Mouse (Mus musculus): ENCODE measurements around the gene Abca12.

DNA sequence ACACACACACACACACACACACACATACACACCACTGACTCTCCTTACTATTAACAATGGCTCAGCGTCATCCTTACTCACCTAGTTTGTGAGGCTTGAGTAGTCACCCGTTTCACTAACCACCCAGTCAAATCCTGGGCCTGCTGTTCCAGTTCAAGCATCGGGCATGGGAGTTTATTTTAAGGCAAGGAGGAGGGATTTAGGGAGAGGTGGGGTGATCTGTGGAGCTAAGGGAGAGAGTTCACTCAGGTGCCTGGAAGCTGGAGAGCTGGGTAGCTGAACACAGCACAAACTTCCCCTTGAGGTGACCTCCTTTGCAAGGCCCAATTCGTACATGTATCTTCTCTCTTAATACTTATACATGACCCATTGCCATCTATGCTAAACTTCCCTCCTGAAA, 219.4 kb downstream of the Abca12 start:
- TF ChIP-seq CTCF (IDR thresholded peaks at IDR 0.05; ENCODE audit: low read depth) (no peak), EP300 (IDR thresholded peaks at IDR 0.05; ENCODE audit: low read depth) (no peak)

Data from liver, embryonic 14.5 days (tissue).